Mouse (Mus musculus): ENCODE measurements at regions not wholly inside any gene's neighbourhood (a gene's known extent, or its start where the extent isn't known, plus 50 kb on each side); places are given as distances from the start of the nearest gene placed in this dataset.

- no peak for TF ChIP-seq USF1 (IDR thresholded peaks at IDR 0.05; ENCODE audit: low read depth)
- no peak for TF ChIP-seq CTCF (IDR thresholded peaks at IDR 0.05; ENCODE audit: control insufficient read depth, insufficient read depth, insufficient read length)
- TF ChIP-seq MAX (IDR thresholded peaks at IDR 0.05), result no peak
- no peak for TF ChIP-seq MYOG (IDR thresholded peaks at IDR 0.05; ENCODE audit: control insufficient read depth, extremely low read depth, insufficient read length)
- TF ChIP-seq FOSL1 (IDR thresholded peaks at IDR 0.05; ENCODE audit: insufficient read depth, low read length, poor library complexity, severe bottlenecking), result no peak
- TF ChIP-seq MYOD1 (IDR thresholded peaks at IDR 0.05; ENCODE audit: control insufficient read depth, insufficient read length, low read depth), result no peak
- no peak for TF ChIP-seq CEBPB (IDR thresholded peaks at IDR 0.05; ENCODE audit: low read depth)
Measured at GRCm38 (mm10) chr4:81999093-81999492, 556.5 kb upstream of the Mpdz start.
